In genomic region chr2:32646379-32647056, GRCm38 (mm10) we compare ENCODE assay signal across 9 mouse cellular contexts. TPM values are rescaled to one million over a fixed set of nuclear protein-coding genes. Genes with fewer than 3 reads are reported as not detected.
DNase-seq lines count a peak whose midpoint lies in the region; ATAC-seq and TF ChIP-seq lines count a peak whose summit lies in the region.
"Had no signal": no experiment of that assay in that cellular context is flagged by ENCODE, and none has a peak within 500 bp of the region (broad histone marks: within the 10 kb centered on the region; RNA-seq: fewer than 3 reads in every experiment).

Gene Eng (plus strand): TSS chr2:32646595.

- DNase-seq in left cerebral cortex, adult 2 months (ENCODE audit: extremely low spot score in 1 of 2, low spot score in 2 of 2) = no peak
- DNase-seq in left cerebral cortex, adult 11 months (ENCODE audit: low spot score) = no peak
- no peak for DNase-seq in forebrain, postnatal 0 days
- no peak for DNase-seq in hindbrain, embryonic 10.5 days (ENCODE audit: low spot score)
- no peak for DNase-seq in layer of hippocampus, postnatal 36 days
- DNase-seq in lung, postnatal 25 days (ENCODE audit: low spot score) = peak; percentile 87
- no peak for DNase-seq in stomach, postnatal 0 days (ENCODE audit: low spot score)
- no peak for DNase-seq in ovary, postnatal 36 days (ENCODE audit: low spot score)

- H3K4me2 ChIP-seq in forebrain, postnatal 0 days (ENCODE audit: low read depth) = no peak within 1 kb of the TSS
- H3K4me2 ChIP-seq in stomach, postnatal 0 days (replicated peaks; ENCODE audit: low read depth) = peak within 1 kb of the TSS; percentile 34

- no peak for TF ChIP-seq EP300 in stomach, postnatal 0 days (optimal IDR thresholded peaks at IDR 0.05)

- peak within 1 kb of the TSS; percentile 79 for H3K27ac ChIP-seq in left cerebral cortex, adult 2 months
- no peak within 1 kb of the TSS for H3K27ac ChIP-seq in forebrain, postnatal 0 days (ENCODE audit: low read depth, low read length)
- peak within 1 kb of the TSS; percentile 80 for H3K27ac ChIP-seq in hindbrain, embryonic 10.5 days
- peak within 1 kb of the TSS; percentile 88 for H3K27ac ChIP-seq in stomach, postnatal 0 days (replicated peaks)

- H3K9ac ChIP-seq in forebrain, postnatal 0 days = 0 out of 2 replicates have a peak within 1 kb of the TSS, but pooled peaks have one; percentile 6
- H3K9ac ChIP-seq in stomach, postnatal 0 days (ENCODE audit: low read length) = peak within 1 kb of the TSS; percentile 59

- no peak for TF ChIP-seq CTCF in left cerebral cortex, adult 2 months (IDR thresholded peaks at IDR 0.05)
- no peak for TF ChIP-seq CTCF in forebrain, postnatal 0 days (IDR thresholded peaks at IDR 0.05; ENCODE audit: low read depth)
- TF ChIP-seq CTCF in stomach, postnatal 0 days (IDR thresholded peaks at IDR 0.05; ENCODE audit: low read depth) = no peak

- no peaks in the 10 kb centered on the region for H3K27me3 ChIP-seq in forebrain, postnatal 0 days (ENCODE audit: insufficient read depth, low read length)
- no peaks in the 10 kb centered on the region for H3K27me3 ChIP-seq in hindbrain, embryonic 10.5 days (ENCODE audit: insufficient read depth, poor library complexity, severe bottlenecking)
- no peaks in the 10 kb centered on the region for H3K27me3 ChIP-seq in stomach, postnatal 0 days (ENCODE audit: control insufficient read depth, insufficient read depth, low read length)

- H3K4me3 ChIP-seq in left cerebral cortex, adult 2 months = peak within 1 kb of the TSS; percentile 49
- 0 out of 2 replicates have a peak within 1 kb of the TSS, but pooled peaks have one; percentile 1 for H3K4me3 ChIP-seq in forebrain, postnatal 0 days (ENCODE audit: low read depth, low read length)
- H3K4me3 ChIP-seq in hindbrain, embryonic 10.5 days = peak within 1 kb of the TSS; percentile 35
- H3K4me3 ChIP-seq in stomach, postnatal 0 days (ENCODE audit: low read depth, low read length) = peak within 1 kb of the TSS; percentile 41

- H3K36me3 ChIP-seq in forebrain, postnatal 0 days (ENCODE audit: insufficient read depth) = no peaks in the 10 kb centered on the region
- no peaks in the 10 kb centered on the region for H3K36me3 ChIP-seq in hindbrain, embryonic 10.5 days
- H3K36me3 ChIP-seq in stomach, postnatal 0 days (ENCODE audit: control insufficient read depth, insufficient read depth, low read length) = no peaks in the 10 kb centered on the region

- ATAC-seq in forebrain, postnatal 0 days = no peak
- ATAC-seq in stomach, postnatal 0 days (ENCODE audit: low FRiP score, low TSS enrichment) = peak; percentile 43; the same call in 1 of the 2 replicates

- intact Hi-C loops in left cerebral cortex, adult 2 months (cut with DNase I) = no loop called here

- 69% methylated on average over 31 of the region's 31 CpGs for WGBS in forebrain, postnatal 0 days
- WGBS in hindbrain, embryonic 10.5 days = 55% methylated on average over 31 of the region's 31 CpGs
- 53% methylated on average over 31 of the region's 31 CpGs for WGBS in stomach, postnatal 0 days

- H3K4me1 ChIP-seq in forebrain, postnatal 0 days (ENCODE audit: insufficient read depth) = no peaks in the 10 kb centered on the region
- peaks cover 34% of the 10 kb centered on the region for H3K4me1 ChIP-seq in hindbrain, embryonic 10.5 days (replicated peaks)
- H3K4me1 ChIP-seq in stomach, postnatal 0 days (replicated peaks; ENCODE audit: control insufficient read depth, insufficient read depth) = no peaks in the 10 kb centered on the region

- H3K9me3 ChIP-seq in forebrain, postnatal 0 days (ENCODE audit: low read length) = no peaks in the 10 kb centered on the region
- no peaks in the 10 kb centered on the region for H3K9me3 ChIP-seq in hindbrain, embryonic 10.5 days
- no peaks in the 10 kb centered on the region for H3K9me3 ChIP-seq in stomach, postnatal 0 days (ENCODE audit: control insufficient read depth, low read length)

RNA-seq across cellular contexts. Expression of gene Eng, which starts in this region (rescaled TPM):
- 10 to 100 TPM; 22.2 to 23.0 TPM for total RNA-seq in left cerebral cortex, adult 2 months (2021)
- 8.2 and 14.7 TPM in 2 replicates for total RNA-seq in forebrain, postnatal 0 days (2014; rRNA removed)
- 19.3 and 22.1 TPM in 2 replicates for polyA plus RNA-seq in forebrain, postnatal 0 days (2015; fragmentation: Nextera tagmentation; extraction: Ambion mirVana)
- 28.8 and 35.8 TPM in 2 replicates for polyA plus RNA-seq in hindbrain, embryonic 10.5 days (2016; fragmentation: Nextera tagmentation; extraction: Ambion mirVana)
- total RNA-seq in layer of hippocampus, postnatal 36 days (2021) = 10 to 100 TPM; 18.9 to 19.2 TPM
- 23.0 and 23.3 TPM in 2 replicates for polyA plus RNA-seq in stomach, postnatal 0 days (2015; fragmentation: Nextera tagmentation; extraction: Ambion mirVana)
- total RNA-seq: neutrophil, adult 5-6 weeks had no signal
